In genomic region chr4:61858160-61858559, GRCm38 (mm10) we compare ENCODE assay signal across 10 mouse cellular contexts. TPM values are rescaled to one million over a fixed set of nuclear protein-coding genes. Genes with fewer than 3 reads are reported as not detected.
DNase-seq lines count a peak whose midpoint lies in the region; ATAC-seq and TF ChIP-seq lines count a peak whose summit lies in the region.
"Had no signal": no experiment of that assay in that cellular context is flagged by ENCODE, and none has a peak within 500 bp of the region (broad histone marks: within the 10 kb centered on the region; RNA-seq: fewer than 3 reads in every experiment).

No protein-coding gene starts in this region.

- H3K27ac ChIP-seq in lung, embryonic 14.5 days (ENCODE audit: low read depth): no peak overlapping the region
- H3K27ac ChIP-seq in thymus, adult 2 months (ENCODE audit: control insufficient read depth, insufficient read depth, low read length): no peak overlapping the region

- no peaks in the 10 kb centered on the region for H3K27me3 ChIP-seq in lung, embryonic 14.5 days (ENCODE audit: insufficient read depth, low read length)
- no peaks in the 10 kb centered on the region for H3K27me3 ChIP-seq in thymus, adult 2 months (ENCODE audit: control insufficient read depth, insufficient read depth, low read length)
- H3K27me3 ChIP-seq: megakaryocyte, embryonic 14.5 days had no signal

- no peaks in the 10 kb centered on the region for H3K4me1 ChIP-seq in lung, embryonic 14.5 days (ENCODE audit: insufficient read depth)
- no peaks in the 10 kb centered on the region for H3K4me1 ChIP-seq in thymus, adult 2 months (replicated peaks; ENCODE audit: control insufficient read depth, insufficient read depth, low read length)
- H3K4me1 ChIP-seq: megakaryocyte, embryonic 14.5 days had no signal

- no peaks in the 10 kb centered on the region for H3K9me3 ChIP-seq in lung, embryonic 14.5 days (ENCODE audit: low read depth, low read length)

- no peak overlapping the region for H3K4me2 ChIP-seq in lung, embryonic 14.5 days

- ATAC-seq in frontal cortex, adult (ENCODE audit: low TSS enrichment): peak; percentile 62; the same call in 1 of the 2 replicates
- no peak for ATAC-seq in lung, embryonic 14.5 days (ENCODE audit: insufficient read depth)

- no peak for TF ChIP-seq POLR2A in thymus, adult 2 months (IDR thresholded peaks at IDR 0.05; ENCODE audit: control insufficient read depth, extremely low read depth, insufficient read depth, low read length, poor library complexity)

- H3K4me3 ChIP-seq in lung, embryonic 14.5 days (ENCODE audit: low read depth, low read length): no peak overlapping the region
- no peak overlapping the region for H3K4me3 ChIP-seq in thymus, adult 2 months (ENCODE audit: control insufficient read depth, insufficient read depth, low read length)
- H3K4me3 ChIP-seq: megakaryocyte, embryonic 14.5 days had no signal

- H3K9ac ChIP-seq in lung, embryonic 14.5 days: no peak overlapping the region

- 32% methylated on average over 4 of the region's 4 CpGs for WGBS in lung, embryonic 14.5 days
- 59% methylated on average over 4 of the region's 4 CpGs for WGBS in thymus, adult 2 months

- TF ChIP-seq CTCF in lung, embryonic 14.5 days (IDR thresholded peaks at IDR 0.05; ENCODE audit: low read depth): peak; percentile 75
- no peak for TF ChIP-seq CTCF in thymus, adult 2 months (IDR thresholded peaks at IDR 0.05; ENCODE audit: borderline replicate concordance, control insufficient read depth, extremely low read depth, insufficient read depth, low read length, poor library complexity)

- H3K36me3 ChIP-seq in lung, embryonic 14.5 days (ENCODE audit: insufficient read depth): no peaks in the 10 kb centered on the region
- H3K36me3 ChIP-seq in thymus, adult 2 months (ENCODE audit: control insufficient read depth, insufficient read depth, low read length): no peaks in the 10 kb centered on the region

- DNase-seq in frontal cortex, postnatal 25 days (ENCODE audit: low spot score in 2 of 2): no peak
- peak; percentile 43 for DNase-seq in lung, embryonic 14.5 days
- no peak for DNase-seq in lung, postnatal 25 days (ENCODE audit: low spot score)
- peak; percentile 48 for DNase-seq in ZHBTc4 (ENCODE audit: low read depth, low spot score)
- DNase-seq in kidney, postnatal 4 days: peak; percentile 33 to 43
- no peak for DNase-seq in right cerebral cortex, postnatal 25 days
- DNase-seq in thymus, adult 2 months: no peak

RNA-seq across cellular contexts. Expression of gene Mup5, which starts 23.1 kb away (rescaled TPM):
- polyA plus RNA-seq in lung, embryonic 14.5 days (2014; fragmentation: Nextera tagmentation; extraction: Ambion mirVana): not detected in 2 replicates
- polyA plus RNA-seq in thymus, adult 2 months (2012; rRNA removed): not detected in 2 replicates
- polyA plus RNA-seq: large intestine, adult 2 months had no signal

Comparison
In these comparisons a context has a peak if more than half of its experiments do, and no peak if none do; other contexts are left out.
1. DNase-seq: peak in lung, embryonic 14.5 days (single experiment), ZHBTc4 (single experiment) and kidney, postnatal 4 days (2 of 2); none in frontal cortex, postnatal 25 days (0 of 2), lung, postnatal 25 days (single experiment), right cerebral cortex, postnatal 25 days (single experiment) and thymus, adult 2 months (single experiment).